Mouse (Mus musculus): ENCODE data around the gene Asb15. TPM values are rescaled to one million over a fixed set of nuclear protein-coding genes. Genes with fewer than 3 reads are reported as not detected.

The Asb15 gene
- total and polyA plus RNA-seq, 3 experiments = 31.0 to 69.9 (median 61.4) TPM

- no peaks in the 10 kb centered on the region for H3K27me3 ChIP-seq (ENCODE audit: control insufficient read depth, insufficient read depth, low read length)
- 87% methylated on average over 3 of the region's 3 CpGs for WGBS
- no peak overlapping the region for H3K27ac ChIP-seq
- no peak for DNase-seq
- intact Hi-C loops (cut with DNase I) = no loop called here
- no peaks in the 10 kb centered on the region for H3K36me3 ChIP-seq (ENCODE audit: control insufficient read depth, insufficient read depth, low read length)
- no peak overlapping the region for H3K9ac ChIP-seq (ENCODE audit: low read depth, low read length)
- no peak overlapping the region for H3K4me3 ChIP-seq
- TF ChIP-seq CTCF (IDR thresholded peaks at IDR 0.05) = no peak
- no peak for TF ChIP-seq POLR2A (IDR thresholded peaks at IDR 0.05; ENCODE audit: insufficient read depth, low read depth, low read length)
- TF ChIP-seq EP300 (IDR thresholded peaks at IDR 0.05; ENCODE audit: insufficient read depth, low read depth, low read length) = no peak
- H3K79me2 ChIP-seq (replicated peaks; ENCODE audit: control insufficient read depth, insufficient read depth, low read length) = no peaks in the 10 kb centered on the region
- no peaks in the 10 kb centered on the region; the same call in none of the 2 replicates for H3K4me1 ChIP-seq (ENCODE audit: control insufficient read depth, insufficient read depth, low read length)
Observed at GRCm38 (mm10) chr6:24538435-24538834, 10.5 kb downstream of the Asb15 start.

GRCm38 (mm10) chr6:24540106-24540505 is 12.2 kb downstream of the Asb15 start:
- no peak for DNase-seq
- 49% methylated on average over 4 of the region's 4 CpGs for WGBS
- no peaks in the 10 kb centered on the region for H3K79me2 ChIP-seq (replicated peaks; ENCODE audit: control insufficient read depth, insufficient read depth, low read length)
- no peaks in the 10 kb centered on the region for H3K36me3 ChIP-seq (ENCODE audit: control insufficient read depth, insufficient read depth, low read length)
- no peaks in the 10 kb centered on the region for H3K27me3 ChIP-seq (ENCODE audit: control insufficient read depth, insufficient read depth, low read length)
- intact Hi-C loops (cut with DNase I) = loop anchor here (5.0 kb wide), 1 partner anchor 57 kb away; the partner anchor contains the start of gene Lmod2
- H3K9ac ChIP-seq (ENCODE audit: low read depth, low read length) = no peak overlapping the region
- no peaks in the 10 kb centered on the region; the same call in none of the 2 replicates for H3K4me1 ChIP-seq (ENCODE audit: control insufficient read depth, insufficient read depth, low read length)
- TF ChIP-seq EP300 (IDR thresholded peaks at IDR 0.05; ENCODE audit: insufficient read depth, low read depth, low read length) (no peak), POLR2A (IDR thresholded peaks at IDR 0.05; ENCODE audit: insufficient read depth, low read depth, low read length) (no peak), CTCF (IDR thresholded peaks at IDR 0.05) (no peak)
- no peak overlapping the region for H3K4me3 ChIP-seq
- H3K27ac ChIP-seq = peak overlapping the region; percentile 92

- Histone ChIP-seq H3K79me2 (replicated peaks; ENCODE audit: control insufficient read depth, insufficient read depth, low read length) (no peaks in the 10 kb centered on the region), H3K27ac (peak overlapping the region; percentile 92), H3K36me3 (ENCODE audit: control insufficient read depth, insufficient read depth, low read length) (peaks cover 4% of the 10 kb centered on the region; the same call in 1 of the 2 replicates), H3K4me3 (no peak overlapping the region), H3K9ac (ENCODE audit: low read depth, low read length) (no peak overlapping the region), H3K4me1 (ENCODE audit: control insufficient read depth, insufficient read depth, low read length) (no peaks in the 10 kb centered on the region; the same call in none of the 2 replicates), H3K27me3 (ENCODE audit: control insufficient read depth, insufficient read depth, low read length) (no peaks in the 10 kb centered on the region)
- TF ChIP-seq EP300 (IDR thresholded peaks at IDR 0.05; ENCODE audit: insufficient read depth, low read depth, low read length) = peak; percentile 93
- no peak for TF ChIP-seq POLR2A (IDR thresholded peaks at IDR 0.05; ENCODE audit: insufficient read depth, low read depth, low read length)
- intact Hi-C loops (cut with DNase I) = loop anchor here (5.0 kb wide), 1 partner anchor 55 kb away; the partner anchor contains the start of gene Lmod2
- DNase-seq = peak in 1 of 2 experiments; percentile 62
Observed at GRCm38 (mm10) chr6:24542393-24542792, 14.4 kb downstream of the Asb15 start.

GRCm38 (mm10) chr6:24543119-24543591 is 15.2 kb downstream of the Asb15 start:
- Histone ChIP-seq H3K27me3 (ENCODE audit: control insufficient read depth, insufficient read depth, low read length) (no peaks in the 10 kb centered on the region), H3K27ac (peak overlapping the region; percentile 92), H3K36me3 (ENCODE audit: control insufficient read depth, insufficient read depth, low read length) (peaks cover 4% of the 10 kb centered on the region; the same call in 1 of the 2 replicates), H3K4me1 (ENCODE audit: control insufficient read depth, insufficient read depth, low read length) (no peaks in the 10 kb centered on the region; the same call in none of the 2 replicates), H3K4me3 (peak overlapping the region; percentile 36), H3K9ac (ENCODE audit: low read depth, low read length) (peak overlapping the region; percentile 68), H3K79me2 (replicated peaks; ENCODE audit: control insufficient read depth, insufficient read depth, low read length) (no peaks in the 10 kb centered on the region)
- WGBS = 38% methylated on average over 6 of the region's 6 CpGs
- TF ChIP-seq POLR2A (IDR thresholded peaks at IDR 0.05; ENCODE audit: insufficient read depth, low read depth, low read length) (peak; percentile 23; the same call in 1 of the 2 replicates), EP300 (IDR thresholded peaks at IDR 0.05; ENCODE audit: insufficient read depth, low read depth, low read length) (no peak)
- peak in 1 of 2 experiments; percentile 51 for DNase-seq
- intact Hi-C loops (cut with DNase I) = loop anchor here (5.0 kb wide), 1 partner anchor 54 kb away; the partner anchor contains the start of gene Lmod2

GRCm38 (mm10) chr6:24546716-24547420 is 18.9 kb downstream of the Asb15 start:
- 9% methylated on average over 1 of the region's 1 CpGs for WGBS
- Histone ChIP-seq H3K79me2 (replicated peaks; ENCODE audit: control insufficient read depth, insufficient read depth, low read length) (no peaks in the 10 kb centered on the region), H3K4me1 (ENCODE audit: control insufficient read depth, insufficient read depth, low read length) (peaks cover under 1% of the 10 kb centered on the region; the same call in 1 of the 2 replicates), H3K27ac (peak overlapping the region; percentile 49), H3K27me3 (ENCODE audit: control insufficient read depth, insufficient read depth, low read length) (no peaks in the 10 kb centered on the region), H3K4me3 (no peak overlapping the region), H3K9ac (ENCODE audit: low read depth, low read length) (no peak overlapping the region), H3K36me3 (ENCODE audit: control insufficient read depth, insufficient read depth, low read length) (peaks cover 4% of the 10 kb centered on the region; the same call in 1 of the 2 replicates)
- DNase-seq = no peak
- no peak for TF ChIP-seq CTCF (IDR thresholded peaks at IDR 0.05)
- no peak for TF ChIP-seq POLR2A (IDR thresholded peaks at IDR 0.05; ENCODE audit: insufficient read depth, low read depth, low read length)
- TF ChIP-seq EP300 (IDR thresholded peaks at IDR 0.05; ENCODE audit: insufficient read depth, low read depth, low read length) = no peak
- intact Hi-C loops (cut with DNase I) = no loop called here

- TF ChIP-seq EP300 (IDR thresholded peaks at IDR 0.05; ENCODE audit: insufficient read depth, low read depth, low read length) = no peak
- TF ChIP-seq POLR2A (IDR thresholded peaks at IDR 0.05; ENCODE audit: insufficient read depth, low read depth, low read length) = no peak
- TF ChIP-seq CTCF (IDR thresholded peaks at IDR 0.05) = no peak
- no peak overlapping the region; the same call in 1 of the 2 replicates for H3K27ac ChIP-seq
Observed at GRCm38 (mm10) chr6:24549801-24550200, 21.9 kb downstream of the Asb15 start.

More at GRCm38 (mm10) chr6:24549801-24550200, 21.9 kb downstream of the Asb15 start:
- Histone ChIP-seq H3K79me2 (replicated peaks; ENCODE audit: control insufficient read depth, insufficient read depth, low read length) (no peaks in the 10 kb centered on the region), H3K27me3 (ENCODE audit: control insufficient read depth, insufficient read depth, low read length) (no peaks in the 10 kb centered on the region), H3K9ac (ENCODE audit: low read depth, low read length) (no peak overlapping the region), H3K4me1 (ENCODE audit: control insufficient read depth, insufficient read depth, low read length) (peaks cover 7% of the 10 kb centered on the region), H3K4me3 (no peak overlapping the region), H3K36me3 (ENCODE audit: control insufficient read depth, insufficient read depth, low read length) (peaks cover 9% of the 10 kb centered on the region)
- no peak for DNase-seq
- WGBS = 39% methylated on average over 2 of the region's 2 CpGs
- intact Hi-C loops (cut with DNase I) = no loop called here
